Mouse (Mus musculus): ENCODE measurements around the gene Nectin2.

Gene Nectin2

DNA sequence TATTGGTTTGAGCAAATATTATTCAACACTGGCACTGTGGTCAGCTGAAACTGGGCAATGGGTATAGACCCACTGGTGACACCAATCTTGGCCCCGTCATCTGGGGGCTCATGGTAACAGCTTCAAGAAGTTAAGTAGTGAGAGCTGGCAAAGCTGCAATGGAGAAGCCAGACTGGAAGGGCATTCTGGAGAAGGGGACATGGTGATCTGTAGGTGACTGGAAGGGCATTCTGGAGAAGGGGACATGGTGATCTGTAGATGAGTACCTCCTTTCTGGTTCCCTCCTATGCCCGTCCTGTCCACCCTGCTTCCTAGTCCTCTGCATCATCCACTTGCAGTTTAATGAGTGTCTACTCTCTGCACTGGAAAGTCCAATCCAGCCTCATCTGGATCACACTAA is 61.7 kb downstream of the Nectin2 start:
- no peak for DNase-seq (ENCODE audit: low read depth, low spot score)

DNA sequence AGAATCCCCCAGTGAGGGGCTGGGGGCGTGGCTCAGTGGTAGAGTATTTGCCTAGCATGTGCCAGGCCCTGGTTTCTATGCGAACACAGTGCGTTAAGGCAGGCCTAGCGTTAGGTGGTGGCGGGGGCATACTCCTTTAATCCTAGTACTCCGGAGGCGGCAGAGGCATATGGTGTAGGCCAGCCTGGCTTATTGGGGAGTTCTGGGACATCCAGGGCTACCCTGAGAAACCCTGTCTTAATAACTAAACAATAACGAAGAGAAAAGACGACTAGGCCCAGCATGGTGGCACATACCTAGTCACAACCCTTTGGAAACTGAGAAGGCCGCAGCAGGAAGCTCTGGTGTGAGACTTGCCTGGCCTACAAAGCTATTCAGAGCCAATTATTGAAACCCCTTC is 62.2 kb downstream of the Nectin2 start:
- no peak for DNase-seq (ENCODE audit: low read depth, low spot score)

DNA sequence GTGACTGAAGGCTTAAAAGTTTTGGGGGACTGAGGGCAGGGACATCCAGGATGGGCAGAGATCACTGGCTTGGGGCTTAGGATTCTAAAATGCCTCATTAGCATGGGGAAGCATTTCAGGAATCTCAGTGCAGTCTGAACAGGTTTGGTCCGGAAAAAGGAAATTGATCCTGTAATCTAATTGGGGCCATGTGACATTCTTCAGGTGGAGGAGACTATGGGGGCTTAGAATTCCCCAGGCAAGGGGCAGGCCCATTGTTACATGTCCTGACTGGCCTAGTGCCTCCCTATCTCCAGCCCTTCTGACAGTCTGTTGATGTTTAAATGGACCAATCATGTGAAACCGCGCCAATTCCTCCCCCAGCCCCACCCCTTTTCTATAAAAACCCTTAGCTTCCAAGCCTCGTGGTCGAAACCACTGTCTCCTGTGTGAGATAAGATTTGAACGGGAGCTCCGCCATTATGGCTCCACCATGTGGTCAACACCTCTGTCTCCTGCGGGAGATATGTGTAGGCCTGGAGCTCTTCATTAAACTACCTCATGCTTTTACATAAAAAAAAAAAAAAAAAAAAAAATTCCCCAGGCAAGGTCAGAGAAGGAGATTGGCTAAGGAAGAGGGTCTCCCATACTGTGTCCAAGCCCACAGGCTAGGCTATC is 63.2 kb downstream of the Nectin2 start:
- DNase-seq (ENCODE audit: low read depth, low spot score): peak; percentile 86

DNA sequence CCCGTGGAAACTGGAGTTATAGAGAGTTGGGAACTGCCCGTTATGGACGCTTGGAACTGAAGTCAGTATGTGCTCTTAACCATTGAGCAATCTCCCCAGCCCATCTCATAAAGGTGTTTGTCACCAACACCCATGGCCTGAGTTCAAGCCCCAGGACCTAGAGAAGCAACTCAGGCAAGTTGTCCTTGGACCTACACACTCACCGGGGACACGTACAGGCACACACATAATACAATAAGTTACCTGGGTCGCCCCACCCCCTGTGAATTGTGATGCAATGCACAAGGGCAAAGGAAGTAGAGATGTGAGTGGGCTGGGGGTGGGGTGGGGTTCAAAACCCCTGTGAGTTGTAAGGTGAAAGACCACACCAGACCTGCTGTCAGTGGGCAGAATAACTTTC is 63.8 kb downstream of the Nectin2 start:
- DNase-seq (ENCODE audit: low read depth, low spot score): no peak

DNA sequence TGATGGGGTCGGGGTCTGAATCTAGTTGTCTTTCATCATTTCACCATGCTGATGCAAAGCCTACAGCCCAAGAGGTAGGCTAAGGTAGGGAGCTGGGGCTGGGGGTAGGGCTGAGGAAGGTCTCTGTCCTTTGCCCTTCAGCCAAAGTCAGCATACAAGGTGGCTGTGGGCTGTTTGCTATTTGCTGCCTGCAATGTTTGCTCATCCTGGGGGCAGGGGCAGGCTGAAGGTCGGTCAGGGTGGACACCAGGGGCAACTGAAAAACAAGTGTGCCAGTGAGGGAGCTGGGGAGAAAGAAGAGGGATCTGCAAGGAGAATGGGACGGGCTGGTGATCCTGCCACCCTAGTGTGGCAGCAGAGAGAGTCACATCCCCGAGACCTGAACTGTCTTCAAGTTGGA is 64.9 kb downstream of the Nectin2 start:
- DNase-seq (ENCODE audit: low read depth, low spot score): no peak

DNA sequence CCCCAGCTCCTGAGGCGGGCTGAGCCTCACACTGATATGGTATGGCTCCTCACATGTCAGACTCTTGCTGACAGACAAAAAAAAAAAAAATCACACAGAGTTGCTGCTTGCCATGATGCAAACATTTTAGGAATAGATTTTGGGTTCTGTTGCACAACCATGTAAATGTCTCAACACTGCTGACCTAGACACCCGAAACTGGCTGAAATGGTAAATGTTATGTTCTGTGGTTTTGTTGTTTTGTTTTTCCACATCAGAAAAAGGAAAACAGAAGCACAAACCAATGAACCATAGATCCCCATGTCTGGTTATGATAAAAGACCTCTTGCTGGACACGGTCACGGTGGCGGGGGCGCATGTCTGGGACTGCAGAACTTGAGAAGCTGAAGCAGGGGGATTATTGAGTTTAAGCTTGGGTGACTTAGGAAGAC is 66.5 kb downstream of the Nectin2 start:
- no peak for DNase-seq (ENCODE audit: low read depth, low spot score)

DNA sequence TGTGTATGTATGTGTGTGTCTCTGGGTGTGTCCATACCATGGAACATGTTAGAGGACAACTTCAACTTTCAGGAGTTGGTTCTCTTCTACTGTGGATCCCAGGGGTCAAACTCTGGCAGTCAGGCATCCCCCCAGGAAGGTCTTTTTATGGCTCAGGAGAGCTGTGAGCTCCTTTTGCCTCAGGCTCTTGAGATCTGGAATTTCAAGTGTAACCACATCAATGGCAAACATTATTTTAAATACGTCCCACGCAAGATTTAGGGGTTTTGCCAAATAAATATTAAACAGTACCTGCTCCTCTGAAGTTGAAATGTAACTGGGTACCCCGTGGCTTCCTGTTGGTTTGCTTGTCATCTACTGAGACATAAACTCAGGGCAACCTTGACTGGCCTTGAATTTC is 67.3 kb downstream of the Nectin2 start:
- no peak for DNase-seq (ENCODE audit: low read depth, low spot score)

DNA sequence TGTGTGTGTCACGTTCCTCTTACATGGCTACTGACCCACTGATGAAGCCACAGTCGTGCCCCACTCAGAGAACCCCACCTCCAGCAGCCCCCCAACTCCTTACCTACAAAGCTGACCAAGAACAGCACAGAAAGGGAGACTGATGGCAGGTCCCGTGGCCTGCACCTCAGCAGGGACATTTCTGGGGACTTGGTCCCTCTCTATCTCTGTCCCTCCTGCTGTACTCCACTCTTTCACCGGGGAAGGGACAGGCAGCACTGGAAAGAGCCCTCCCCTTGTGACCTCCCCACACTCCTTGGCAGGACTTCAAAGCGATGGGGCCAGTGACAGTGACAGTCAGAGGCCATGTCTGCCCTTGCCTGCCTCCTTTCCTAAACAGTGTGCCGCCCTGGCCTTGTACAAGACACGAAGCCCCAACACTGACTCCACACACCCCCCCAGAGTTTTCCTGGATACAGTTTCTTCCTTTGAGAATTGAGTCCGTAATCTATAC is 69.0 kb downstream of the Nectin2 start, which contains the start of the genes Gm44805 and Apoc4:
Gm44805 (minus strand) TSS at position 222 of the 493 bp plus-strand sequence.
Apoc4 (minus strand) TSS at position 278 of the 493 bp plus-strand sequence.
- no peak for DNase-seq (ENCODE audit: low read depth, low spot score)

DNA sequence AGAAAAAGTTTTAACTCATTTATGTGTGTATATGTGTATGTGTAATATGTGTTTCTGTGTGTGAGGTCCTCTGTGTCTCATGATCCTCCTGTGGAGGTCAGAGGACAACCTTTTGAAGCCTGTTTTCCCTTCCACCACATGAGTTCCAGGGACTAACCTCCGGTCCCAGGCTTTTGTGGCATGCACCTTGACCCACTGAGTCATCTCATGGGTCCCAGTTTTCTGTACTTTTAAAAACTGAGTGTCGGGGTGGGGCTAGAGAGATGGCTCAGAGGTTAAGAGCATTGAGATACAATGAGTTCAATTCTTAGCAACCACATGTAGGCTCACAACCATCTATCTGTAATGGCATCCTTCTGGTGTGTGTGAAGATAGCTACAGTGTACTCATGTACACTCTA is 69.6 kb downstream of the Nectin2 start:
- no peak for DNase-seq (ENCODE audit: low read depth, low spot score)

DNA sequence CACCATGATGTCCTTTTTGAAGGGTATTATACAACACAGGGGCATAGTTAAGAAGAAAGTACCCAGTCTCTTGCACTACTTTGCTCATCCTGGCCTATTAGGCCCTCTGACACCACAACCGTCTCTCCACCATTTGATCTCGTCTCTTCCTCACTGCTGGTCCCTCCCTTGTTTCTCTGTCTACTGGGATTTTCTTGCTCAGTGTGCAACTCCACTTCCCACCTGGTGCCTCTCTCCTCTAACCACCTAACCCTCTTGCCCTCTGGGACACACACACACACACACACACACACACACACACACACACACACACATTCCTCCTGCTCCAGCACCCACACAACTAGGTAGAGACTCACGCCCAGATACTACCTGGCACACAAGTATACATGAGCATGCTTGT is 71.4 kb downstream of the Nectin2 start:
- no peak for DNase-seq (ENCODE audit: low read depth, low spot score)

DNA sequence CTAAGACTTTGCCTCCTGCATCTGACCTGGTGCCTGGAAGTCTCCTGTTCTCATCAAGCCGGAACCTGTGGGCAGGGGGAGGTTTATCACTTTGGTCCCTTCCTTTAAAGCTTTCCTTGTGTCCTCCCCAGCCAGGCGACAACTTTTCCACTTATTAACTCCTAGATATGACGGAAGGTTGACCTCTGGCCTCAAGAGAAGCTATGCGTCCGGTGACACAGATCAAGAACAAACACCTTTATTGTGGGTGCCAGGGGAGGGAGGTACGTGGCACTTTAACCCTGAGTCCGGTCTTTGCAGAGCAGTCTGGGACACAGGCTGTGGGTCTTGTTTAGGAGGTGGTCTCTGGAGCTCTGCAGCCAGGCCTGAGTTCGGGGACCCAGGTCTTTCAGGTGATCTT is 72.4 kb downstream of the Nectin2 start, which contains the start of gene Apoc2:
Apoc2 (minus strand) TSS at position 70 of the 400 bp plus-strand sequence.
- no peak for DNase-seq (ENCODE audit: low read depth, low spot score)

DNA sequence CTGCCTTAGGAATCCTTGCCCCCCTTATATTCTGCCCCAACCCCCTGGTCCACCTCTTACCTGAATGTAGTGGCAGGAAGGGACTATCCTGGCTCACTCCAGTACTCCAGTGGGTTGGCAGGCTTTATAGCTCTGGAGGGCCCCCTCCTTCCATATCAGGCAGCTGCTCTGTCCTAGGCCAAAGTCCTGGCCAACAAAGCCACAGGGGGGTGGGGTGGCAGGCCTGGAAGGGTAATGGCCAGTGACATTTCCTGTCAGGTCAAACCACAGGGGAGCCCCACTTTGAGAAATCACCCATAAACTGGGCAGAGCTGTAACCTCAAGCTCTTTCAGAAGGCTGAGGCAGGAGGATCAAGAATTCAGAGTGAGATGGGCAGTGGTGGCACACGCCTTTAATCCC is 73.6 kb downstream of the Nectin2 start:
- no peak for DNase-seq (ENCODE audit: low read depth, low spot score)

DNA sequence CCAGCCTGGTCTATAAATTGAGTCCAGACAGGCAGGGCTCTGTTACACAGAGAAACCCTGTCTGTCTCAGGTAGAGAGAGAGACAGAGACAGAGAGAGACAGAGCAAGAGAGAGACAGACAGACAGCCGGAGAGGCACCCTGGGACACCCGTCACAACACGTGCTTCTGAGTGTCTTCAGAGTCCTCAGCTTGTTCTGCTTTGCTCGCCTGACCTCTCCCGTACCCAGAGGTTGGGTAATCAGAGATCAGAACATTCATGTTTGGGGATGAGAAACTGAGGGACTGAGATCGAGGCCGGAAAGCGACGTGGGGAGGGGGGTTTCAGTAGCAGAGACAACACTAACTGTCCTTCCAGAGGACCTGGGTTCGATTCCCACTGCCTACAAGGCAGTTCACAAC is 74.5 kb downstream of the Nectin2 start:
- no peak for DNase-seq (ENCODE audit: low read depth, low spot score)

DNA sequence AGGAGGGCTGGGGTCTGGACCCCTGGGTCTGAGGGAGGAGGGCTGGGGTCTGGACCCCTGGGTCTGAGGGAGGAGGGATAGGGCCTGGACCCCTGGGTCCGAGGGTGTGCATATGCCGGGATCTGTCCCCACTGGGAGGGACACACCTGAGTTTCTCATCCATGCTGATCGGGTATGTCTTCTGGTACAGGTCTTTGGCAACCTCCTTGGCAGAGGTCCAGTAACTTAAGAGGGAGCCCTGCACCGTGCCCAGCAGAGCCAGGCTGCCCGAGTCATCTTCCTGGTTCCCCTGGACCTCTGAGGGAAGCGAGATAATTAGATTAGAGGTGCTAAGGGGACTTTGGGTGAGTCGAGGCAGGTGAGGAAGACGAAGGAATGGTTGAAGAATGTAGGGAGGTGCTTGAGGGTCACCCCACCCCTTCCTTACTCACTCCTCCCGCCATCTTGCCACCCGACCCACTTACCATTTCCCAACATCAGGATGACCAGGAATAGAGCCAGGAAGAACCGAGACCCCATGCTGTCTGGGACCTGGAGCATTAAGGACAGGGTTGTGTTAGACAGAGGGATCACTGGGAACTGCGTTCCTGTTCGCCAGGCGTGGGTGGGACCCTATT is 77.1 kb downstream of the Nectin2 start:
- no peak for DNase-seq (ENCODE audit: low read depth, low spot score)

DNA sequence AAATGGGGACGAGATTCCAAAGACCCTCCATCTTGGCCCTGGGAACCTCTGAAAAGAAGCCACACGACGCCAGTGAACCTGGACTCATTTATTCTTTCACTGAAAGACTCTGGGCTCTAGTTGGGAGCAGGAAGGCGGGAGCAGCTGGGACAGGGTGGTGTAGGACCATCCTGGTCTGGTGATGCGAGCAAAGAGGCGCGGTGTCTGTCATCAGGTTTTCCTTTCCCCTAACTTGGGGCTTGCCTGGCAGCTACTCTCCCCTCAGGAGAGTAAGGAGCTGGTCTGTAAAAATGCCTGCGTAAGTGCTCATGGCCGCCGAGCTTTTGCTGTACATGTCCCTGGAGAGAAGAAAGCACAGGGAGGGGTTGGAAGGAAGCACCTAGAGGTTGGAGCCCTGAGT is 78.8 kb downstream of the Nectin2 start:
- no peak for DNase-seq (ENCODE audit: low read depth, low spot score)

DNA sequence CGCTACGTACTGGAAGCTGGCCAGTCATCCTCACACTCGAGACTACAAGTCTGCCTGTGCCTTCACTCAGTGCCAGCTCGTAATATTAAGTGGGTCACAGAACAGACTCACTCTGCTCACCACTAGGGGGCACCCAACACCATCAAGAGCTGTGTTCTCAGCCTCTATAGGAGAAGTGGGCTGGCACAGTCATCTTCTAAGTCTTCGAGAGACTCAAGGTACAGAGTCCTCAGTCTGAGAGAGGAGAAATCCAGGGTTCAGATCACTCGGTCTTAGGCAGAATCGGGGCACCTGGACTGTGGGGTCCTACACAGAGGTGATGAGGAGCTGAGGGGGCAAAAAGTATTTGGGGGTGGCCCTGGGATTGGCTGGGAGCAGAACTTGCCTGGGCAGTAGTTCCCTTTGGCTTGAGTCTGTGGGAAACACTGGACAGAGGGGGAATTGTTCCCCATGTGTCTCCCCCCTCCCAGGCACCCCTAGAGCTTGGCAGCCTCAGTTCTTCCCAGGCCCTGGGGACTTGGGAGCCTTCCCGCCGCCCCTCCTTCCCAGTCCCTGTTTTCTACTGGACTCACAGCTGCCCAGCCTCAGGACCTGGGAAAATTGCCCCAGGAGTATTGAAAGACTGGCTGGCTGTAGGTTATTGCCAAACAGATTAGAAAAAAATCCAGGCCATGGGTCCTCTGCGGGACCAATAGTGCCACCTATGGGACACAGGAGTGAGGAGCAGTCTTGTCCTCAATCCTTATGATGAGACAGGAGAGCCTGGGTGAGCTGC is 81.1 kb downstream of the Nectin2 start:
- peak; percentile 96 for DNase-seq (ENCODE audit: low read depth, low spot score)

DNA sequence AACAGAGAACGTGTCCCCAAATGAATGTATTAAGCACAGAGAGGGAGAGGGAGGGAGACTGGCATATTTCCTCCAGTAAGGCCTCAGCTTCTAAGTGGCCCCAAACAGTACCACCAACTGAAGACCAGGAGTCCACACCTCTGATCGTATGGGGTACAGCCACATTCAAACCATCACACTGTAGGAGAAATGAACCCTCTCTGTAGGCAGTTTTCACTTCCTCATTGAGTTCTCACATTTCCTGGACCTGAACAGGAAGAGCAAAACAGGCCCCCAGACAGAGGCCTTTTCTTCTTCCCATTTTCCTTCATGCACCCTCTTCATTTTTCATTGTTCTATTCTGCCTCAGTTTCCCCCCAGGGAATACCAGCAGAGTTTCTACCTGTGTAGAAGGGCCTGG is 82.8 kb downstream of the Nectin2 start:
- DNase-seq (ENCODE audit: low read depth, low spot score): no peak

DNA sequence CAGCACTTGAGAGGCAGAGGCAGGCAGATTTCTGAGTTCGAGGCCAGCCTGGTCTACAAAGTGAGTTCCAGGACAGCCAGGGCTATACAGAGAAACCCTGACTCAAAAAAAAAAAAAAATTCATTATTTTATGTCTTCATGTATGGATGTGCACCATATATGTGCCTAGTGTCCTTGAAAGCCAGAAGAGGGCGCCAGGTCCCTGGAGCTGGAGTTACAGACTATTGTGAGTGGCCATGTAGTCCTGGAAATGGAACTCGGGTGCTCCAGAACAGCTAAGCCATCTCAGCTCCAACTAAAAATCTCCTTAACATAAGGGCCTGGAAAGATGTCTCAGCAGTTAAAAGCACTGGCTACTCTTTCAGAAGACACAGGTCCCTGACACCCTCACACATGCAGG is 83.5 kb downstream of the Nectin2 start:
- DNase-seq (ENCODE audit: low read depth, low spot score): peak; percentile 69
